Mouse (Mus musculus): ENCODE results near the gene Ano6.
A peak's percentile ranks its signal among the peaks of the same experiment; 100 is the strongest.
"Not testable (repeated sequence)": the region's sequence is repeated elsewhere in the genome, so short reads cannot be mapped to it uniquely, and the experiment has no call there.

Gene Ano6

DNA sequence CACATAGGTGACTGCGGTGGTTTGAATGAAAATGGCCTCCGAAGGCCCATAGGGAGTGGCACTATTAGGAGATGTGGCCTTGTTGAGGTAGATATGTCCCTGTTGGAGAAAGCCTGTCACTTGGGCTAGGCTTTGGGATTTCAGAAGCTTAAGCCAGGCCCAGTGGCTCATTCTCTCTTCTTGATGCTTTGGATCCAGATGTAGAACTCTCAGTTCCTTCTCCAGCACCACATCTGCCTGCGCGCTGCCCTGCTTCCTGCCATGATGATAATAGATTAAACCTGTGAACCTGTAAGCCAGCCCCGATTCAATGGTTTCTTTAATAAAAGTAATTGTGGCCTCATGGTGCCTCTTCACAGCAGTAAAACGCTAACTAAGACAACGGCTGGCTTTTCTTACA lies 7.6 kb downstream of the Ano6 start:
- DNase-seq, result no peak

DNA sequence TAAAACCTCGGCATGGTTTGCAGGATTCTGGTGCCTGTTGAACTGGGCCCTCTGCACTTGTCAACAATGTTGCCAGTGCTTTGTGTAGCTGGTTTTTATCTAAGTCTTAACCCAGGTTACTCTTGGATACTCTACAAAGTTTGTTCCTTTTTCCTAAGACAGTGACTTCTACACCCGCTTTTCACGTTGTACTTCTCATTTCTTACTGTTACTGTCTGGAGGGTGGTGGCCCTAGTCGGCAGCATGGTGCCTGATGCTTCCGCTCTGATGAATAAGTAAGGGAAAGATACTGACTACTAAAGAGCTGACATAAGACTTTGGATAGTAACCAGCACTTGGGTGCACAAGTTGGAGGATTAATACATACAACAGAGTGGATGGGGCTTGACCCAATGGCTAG lies 9.0 kb downstream of the Ano6 start:
- no peak for DNase-seq

DNA sequence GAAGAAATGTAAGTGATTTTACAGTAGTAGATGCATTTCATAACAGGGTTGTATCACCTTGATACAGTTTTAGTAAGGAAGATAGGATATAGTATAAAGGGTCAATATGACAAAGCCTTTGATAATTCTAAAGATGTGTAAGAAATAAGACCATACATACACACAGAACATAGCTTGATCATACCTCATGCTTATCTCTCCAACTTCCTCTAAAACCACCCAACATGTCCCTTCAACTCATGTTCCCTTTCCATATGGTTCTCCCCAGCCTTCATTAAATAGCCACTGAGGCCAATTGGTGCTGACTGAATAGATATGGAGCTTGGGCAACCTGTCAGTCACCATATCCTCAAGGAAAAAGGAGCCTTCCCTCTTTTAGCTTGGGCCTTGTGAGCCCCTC lies 9.4 kb downstream of the Ano6 start:
- no peak for DNase-seq

DNA sequence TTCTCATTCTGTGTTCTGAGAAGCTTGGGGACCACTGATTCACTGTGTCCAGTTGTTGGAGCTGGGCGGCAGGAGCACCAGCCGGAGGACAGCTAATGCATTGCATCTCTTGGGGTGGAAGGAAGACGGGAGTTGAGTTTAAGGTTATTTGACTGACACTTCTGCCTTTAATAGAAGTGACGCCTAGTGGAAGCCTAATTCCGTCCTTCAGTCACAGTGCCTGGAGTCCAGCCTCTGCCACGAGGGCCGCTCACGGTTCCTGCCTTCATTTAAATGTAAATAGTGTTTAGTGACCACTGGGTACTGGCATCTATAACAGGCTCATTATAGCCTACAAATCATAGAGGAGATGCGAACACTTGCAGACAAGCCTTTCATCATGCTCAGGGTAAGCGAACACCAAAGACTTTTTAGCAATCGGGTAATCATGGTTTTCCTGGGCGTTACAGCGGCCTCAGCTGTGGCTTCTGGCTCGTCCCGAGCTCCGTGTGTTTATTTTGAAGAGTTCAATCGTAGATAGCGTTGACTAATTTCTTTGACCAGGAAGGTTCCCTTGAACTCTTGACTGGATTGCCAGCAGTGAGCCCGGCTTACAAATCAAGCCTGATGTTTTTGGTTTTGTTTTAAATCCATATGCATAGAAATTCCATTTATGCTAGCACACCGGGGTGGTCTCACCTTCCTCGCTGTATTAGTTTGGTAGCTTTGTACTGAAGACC lies 10.8 kb downstream of the Ano6 start:
- no peak for DNase-seq

DNA sequence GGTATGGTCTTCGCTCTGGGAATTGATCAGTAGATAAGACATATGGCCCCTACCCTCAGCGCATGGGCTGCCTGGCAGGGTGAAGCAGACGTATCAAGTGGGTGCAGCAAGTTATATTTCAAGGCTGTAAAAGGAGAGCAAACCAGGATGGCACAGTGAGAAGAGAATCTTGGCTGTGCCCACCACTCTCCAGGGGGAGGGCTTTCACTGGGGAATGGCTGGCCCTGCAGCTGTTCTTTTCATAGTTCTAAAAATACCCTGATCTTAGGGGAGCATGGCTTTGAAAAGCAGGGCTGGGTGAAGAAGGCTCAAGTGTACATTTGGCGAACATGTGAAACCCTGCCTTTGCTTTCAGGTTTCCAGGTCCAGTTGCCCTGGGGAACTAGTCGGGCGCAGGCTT lies 11.5 kb downstream of the Ano6 start:
- DNase-seq, result no peak

DNA sequence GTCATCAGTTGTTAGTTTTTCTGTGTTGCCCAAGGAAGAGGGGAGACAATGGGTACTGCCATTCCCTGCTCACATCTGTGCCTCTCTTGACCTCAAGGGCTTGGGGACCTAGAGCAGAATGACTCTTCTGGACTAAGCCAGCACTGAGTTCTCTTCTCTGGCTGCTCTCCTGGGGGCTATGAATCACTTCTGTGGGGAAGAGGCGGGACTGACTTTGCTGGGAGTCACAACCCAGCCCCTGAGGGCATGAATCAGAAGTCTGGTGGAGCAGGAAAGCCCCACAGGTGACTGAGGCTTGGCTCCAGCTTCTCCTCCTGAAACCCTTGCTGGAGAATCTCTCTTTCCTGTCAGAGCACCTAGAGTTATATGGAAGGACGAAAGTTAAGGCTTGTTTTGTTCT lies 12.1 kb downstream of the Ano6 start:
- no peak for DNase-seq

DNA sequence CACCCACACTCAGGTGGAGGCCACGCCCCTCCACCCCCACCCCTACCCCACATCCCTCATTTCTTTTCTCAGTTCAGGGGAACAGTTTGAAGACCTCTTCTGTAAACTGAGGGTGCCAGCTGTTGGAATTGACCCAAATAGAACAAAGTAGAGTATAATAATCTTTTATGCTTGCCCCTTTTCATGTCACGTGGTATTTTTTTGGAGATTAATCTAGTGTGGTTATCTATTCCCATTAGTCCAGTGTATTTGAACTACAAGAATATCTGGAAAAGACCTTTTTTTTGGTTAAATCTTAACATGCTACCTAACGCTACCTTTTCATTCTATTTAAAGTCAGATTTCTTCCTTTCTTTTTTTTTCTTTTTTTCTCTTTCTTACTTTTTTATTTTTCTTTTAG lies 12.8 kb downstream of the Ano6 start:
- no peak for DNase-seq

DNA sequence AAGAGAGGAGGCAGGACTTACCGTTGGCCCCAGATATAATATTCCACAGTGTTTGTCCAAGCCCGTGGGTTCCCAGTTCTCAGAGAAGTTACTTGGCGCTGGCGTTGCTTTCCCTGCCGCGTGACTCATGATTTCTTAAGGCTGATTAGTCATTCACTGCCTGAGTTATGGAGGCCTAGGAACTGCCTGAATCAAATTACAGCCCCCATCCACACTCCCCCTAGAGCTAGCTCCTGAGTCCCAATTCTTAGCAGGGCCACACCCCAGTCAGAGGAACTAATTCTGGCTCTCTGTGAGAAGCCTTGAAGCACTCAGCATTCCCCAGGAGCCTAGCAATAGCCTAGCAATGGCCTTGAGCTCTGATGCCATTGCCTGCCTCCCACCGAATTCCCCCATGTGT lies 13.6 kb downstream of the Ano6 start:
- no peak for DNase-seq

DNA sequence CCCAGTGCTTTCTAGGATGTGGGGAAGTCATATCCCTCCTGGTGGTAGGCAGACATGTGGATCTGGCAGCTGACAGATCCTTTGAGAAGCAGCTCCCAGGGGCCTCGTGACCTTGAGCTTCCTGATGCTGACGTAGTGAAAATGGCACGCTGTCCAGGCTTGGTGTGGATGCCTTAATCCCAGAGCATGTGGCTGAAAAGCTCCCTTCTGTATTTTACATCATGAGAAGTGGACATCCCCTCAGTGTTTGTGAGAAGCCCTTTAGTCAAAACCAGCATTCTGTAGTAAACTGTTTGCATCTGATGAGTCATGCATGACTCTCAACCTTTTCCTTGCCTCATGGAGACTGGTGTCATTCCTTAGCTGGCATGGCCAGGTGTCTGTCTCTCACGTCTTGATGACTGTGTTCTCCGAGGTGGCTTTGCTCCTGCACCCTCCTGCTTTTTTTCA lies 14.4 kb downstream of the Ano6 start:
- DNase-seq, result no peak

DNA sequence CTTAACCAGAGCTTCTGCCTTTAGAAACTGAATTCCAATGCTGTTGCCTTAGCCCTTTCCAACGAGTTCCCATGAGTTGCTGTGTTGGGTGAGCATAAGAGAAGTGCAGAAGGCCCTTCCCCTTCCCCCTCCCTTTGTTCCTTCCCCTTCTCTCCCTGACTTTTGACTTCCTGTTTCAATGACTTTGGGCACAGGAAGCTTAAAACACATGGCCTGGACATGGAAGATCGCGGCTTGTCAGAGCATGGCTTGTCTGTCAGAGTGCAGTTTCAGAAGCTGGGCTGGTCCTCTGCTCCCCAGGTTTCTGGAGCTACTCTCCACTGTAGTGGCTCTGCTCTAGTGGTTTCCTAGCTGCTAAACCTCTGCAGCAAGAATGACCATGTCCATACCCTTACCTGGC lies 17.3 kb downstream of the Ano6 start:
- DNase-seq, result no peak

DNA sequence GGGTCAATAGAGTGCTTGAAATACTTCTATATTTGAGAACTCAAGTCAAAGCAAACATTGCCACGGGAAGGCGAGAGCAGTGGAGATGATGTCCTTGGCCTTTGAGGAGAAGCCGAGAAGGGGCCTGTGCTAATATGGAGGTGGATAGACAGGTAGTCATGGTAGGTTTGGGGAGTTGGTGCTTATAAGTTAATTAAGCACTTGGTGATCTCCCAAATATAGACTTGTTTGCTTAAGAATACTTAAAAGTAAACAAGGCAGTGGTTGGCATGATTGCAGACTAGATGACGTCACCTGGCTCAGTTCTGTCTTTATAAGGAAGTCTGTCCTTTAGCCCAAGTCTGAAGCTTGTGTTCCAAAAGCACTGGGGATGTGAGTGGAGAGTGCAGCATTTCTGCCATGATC lies 19.7 kb downstream of the Ano6 start:
- no peak for DNase-seq

DNA sequence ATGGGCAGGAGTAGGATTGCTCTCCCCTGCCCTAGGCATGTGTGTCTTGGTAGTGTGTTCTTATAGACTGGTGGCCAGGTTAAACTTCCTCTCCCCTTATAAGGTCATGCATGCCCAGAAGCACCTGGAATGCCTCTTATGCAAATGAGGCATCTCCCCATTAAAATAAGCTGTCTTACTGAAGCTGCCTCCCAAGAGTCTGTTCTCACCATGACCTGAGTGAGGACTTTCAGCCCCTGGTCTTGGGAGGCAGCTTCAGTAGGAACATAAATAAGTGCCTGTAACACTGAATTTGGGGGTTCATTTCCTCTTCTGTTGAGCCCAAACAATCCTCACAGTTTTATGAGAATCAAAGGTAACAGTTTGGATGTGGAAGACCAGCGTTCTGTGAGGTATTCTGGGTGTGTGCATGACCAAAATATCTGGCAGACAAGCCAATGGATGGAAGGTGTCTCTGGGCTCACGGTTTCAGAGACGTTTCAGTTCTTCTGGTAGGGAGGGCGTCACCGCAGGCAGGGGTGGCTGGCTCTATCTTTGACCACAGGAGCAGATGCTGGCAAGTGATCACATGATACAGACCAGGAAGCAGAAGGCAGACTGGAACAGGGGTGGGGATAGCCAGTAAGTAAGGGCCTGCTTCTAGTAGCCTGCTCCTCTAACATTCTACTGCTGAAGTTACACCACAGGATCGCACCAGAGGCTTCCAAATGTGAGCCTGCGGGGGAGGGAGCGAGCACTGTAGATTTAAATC lies 22.4 kb downstream of the Ano6 start:
- no peak for DNase-seq

DNA sequence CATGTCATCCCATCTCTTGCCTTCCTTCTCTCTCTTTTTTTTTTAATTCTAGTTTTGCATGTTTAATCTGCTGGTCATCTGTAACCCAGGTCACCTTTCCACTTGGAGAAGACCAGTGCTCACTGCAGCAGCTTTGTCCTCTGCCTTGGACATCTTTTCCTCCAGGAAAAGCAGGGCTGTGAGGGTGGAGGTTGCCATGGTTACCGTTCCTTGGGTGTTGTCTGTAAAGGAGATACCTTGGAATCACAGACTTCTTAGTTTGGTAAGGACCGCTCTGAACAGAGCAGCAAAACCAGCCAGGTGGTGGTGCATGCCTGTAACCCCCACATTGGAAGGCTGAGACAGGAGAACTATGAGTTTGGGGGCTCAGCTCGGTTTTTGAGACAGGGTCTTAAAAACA lies 26.9 kb downstream of the Ano6 start:
- no peak for DNase-seq

DNA sequence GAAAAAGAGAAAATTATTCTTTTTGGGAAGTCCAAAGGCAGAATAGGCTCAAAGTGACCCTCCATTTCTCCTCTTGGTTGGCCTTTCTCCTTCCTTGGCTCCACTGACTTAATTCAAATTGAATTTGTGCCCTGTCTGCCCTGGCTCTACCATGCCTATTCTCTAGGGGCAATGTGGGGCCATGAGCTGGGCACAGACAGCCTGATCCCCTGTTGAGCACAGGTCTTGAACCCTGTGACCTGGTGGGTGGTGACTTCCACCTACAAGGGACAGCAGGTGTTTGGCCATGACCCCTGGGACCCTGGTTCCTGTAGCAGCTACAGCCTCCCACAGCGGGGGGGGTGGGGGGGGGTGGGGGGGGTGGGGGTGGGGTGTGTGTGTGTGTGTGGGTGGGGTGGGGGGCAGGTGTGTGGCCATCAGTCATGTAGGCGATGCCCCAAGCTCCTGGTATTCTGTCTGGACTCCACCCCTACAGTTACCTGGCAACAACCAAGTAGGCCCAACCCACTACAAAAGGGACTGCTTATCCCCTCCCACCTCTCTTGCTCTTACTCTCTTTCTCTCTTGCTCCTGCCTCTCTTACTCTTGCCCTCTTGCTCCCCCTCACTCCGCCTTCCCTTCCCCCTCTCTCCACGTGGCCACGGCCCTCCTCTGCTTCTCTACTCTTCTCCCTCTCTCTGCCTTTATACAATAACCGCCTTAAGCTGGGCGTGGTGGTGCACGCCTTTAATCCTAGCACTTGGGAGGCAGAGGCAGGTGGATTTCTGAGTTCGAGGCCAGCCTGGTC lies 28.8 kb downstream of the Ano6 start:
- DNase-seq, result no peak

DNA sequence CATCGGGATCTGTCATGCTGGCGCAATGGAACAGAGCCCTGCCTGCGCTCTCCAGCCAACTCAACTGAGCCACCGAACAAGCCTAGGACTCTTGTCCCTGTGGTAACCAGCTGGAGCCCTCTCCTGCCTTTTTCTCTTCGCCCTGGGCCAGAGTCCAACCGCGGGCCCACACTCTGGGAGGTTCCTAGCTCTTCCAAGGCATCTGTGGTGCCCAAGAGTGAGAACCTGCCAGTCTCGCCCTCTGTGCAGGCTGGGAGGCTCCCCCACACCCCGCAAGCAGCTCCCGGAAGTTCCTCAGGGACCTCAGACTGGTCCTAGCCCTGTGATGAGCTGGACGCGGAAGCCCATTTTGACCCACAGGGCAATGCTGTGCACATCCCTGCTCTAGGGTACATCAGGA lies 29.5 kb downstream of the Ano6 start:
- peak; percentile 9 to 17 for DNase-seq

DNA sequence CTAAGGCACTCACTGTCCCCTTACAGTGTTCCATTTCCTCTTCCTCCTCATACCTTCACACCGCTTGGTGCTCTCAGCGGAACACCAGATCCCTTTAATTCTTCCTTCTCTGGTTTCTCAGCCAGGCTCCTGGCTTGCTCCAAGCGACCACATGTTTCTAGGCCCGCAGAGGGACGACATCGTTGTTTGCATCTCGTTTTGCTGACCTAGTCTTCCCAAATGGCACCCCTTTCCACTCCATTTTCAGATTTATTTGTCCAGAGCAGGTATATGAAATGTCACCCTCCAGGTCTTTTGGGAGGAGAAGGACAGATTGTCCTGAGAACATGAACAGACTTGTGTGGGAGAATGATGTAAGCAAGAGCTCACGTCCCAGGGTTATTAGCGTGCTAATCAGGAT lies 30.0 kb downstream of the Ano6 start:
- DNase-seq, result no peak

DNA sequence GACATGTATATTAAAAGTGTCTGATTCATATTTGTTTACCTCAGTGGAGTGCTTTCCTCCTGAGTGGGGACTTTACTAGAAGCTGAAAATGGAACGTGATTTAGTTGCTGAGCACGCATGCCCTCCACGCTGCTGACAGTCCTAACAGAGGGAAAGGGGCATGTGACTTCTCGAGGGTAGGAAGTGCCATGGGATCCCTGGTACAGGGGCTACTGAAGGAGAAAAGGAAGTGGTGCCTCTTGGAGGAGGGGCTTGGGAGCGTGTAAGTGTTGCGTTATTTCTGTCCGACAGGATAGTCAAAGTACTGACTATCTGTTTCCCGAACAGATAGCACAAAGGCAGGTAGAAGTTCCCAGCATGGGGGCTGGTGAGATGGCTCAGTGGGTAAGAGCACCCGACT lies 31.5 kb downstream of the Ano6 start:
- no peak for DNase-seq

DNA sequence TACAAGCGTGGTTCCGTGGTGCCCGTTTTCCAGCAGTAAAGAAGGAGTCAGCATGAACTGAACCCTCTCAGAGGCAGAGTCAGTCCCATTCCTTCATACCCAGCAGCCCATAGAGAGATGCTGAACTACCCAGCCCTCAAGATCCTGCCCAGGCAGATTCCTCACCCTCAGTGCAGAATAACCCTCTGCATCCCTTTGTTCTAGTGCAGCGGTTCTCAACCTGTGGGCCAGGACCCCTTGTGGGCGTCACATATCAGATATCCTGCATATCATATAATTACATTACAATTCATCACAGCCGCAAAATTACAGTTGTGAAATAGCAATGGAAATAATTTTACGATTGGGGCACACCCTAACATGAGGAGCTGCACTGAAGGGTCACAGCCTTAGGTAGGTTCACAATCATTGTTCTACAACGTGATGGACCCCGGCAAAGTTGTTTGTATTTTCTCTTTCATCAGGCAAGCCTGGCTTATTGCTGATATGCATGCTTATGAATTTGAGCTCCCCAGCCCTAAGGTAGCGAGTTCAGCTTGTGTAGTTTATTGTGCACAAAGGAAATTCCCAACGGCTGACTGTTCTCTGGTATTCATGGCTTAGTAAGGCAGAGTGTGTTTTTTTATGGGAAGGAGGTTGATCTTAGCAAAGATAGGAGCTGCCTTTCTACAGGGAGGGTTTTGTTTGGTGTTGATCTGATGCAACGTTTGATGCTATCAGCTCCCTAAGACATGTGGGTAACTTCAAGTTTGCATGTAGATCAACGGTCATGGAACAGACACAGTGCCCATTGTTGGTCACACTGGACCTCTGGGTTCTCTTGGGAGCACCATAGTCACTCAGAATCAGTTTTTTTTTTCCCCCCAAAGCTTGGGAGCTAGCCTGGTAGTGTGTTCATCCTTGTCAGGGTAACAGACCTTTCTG lies 33.0 kb downstream of the Ano6 start:
- DNase-seq, result no peak

DNA sequence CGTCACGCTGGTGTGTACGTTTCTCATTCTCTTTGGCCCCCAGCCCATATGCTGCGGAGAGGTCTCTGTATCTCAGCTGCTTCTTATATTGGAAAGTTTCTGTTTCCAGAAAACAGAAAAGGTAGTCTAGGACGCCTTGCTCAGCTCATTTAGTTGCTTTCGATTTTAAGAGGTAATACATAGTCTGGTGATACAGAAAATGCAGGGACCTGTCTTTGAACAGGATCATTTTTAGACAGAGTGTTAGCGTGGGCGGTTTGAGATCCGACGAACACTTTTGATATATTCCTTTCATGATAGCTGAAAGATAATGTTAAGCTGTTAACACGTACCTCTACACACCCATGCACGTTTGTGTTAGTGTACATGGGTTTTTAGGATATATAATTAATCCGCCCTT lies 35.9 kb downstream of the Ano6 start:
- DNase-seq, result no peak

DNA sequence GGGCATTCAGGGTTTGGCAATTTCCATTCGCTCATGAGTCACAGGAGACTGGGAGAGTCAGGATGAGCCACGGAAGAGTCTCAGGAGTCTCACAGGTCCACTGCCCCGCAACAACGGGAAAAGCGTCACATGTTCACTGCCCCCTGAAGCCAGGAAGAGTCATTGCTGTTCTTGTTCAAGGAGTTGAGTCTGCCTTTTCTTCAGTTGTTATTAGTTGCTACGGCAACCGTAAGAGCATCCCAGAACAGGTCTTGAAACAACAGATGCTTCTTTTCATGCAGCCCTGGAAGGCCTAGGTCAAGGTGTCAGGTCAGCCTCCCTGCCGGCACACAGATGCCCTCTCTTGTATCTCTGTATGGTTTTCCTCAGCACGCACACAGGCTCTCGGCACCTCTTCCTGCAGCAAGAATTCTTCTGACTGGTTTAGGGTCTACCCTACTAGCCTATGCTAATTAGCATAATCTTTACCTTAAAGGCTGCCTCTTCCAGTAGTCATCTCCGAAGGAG lies 36.9 kb downstream of the Ano6 start:
- no peak for DNase-seq

DNA sequence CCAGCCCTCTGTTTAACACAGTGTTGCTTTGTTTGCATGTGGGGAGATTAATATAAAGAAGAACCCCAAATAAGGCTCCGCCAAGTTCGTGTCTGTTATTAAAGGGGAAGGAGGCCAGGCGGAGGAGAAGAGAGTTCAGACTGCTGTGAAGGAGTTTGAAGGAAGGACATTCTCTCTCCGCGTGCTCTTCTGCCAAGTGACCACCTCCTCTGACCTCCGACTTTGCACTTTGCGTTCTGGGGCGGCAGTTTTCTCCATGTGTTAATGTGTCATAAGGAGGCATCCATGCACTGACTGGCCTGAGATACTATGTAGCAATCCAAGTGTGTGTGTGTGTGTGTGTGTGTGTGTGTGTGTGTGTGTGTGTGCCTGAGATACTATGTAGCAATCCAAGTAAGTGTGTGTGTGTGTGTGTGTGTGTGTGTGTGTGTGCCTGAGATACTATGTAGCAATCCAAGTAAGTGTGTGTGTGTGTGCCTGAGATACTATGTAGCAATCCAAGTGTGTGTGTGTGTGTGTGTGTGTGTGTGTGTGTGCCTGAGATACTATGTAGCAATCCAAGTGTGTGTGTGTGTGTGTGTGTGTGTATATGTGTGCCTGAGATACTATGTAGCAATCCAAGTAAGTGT lies 37.5 kb downstream of the Ano6 start:
- DNase-seq, result not testable (repeated sequence)

DNA sequence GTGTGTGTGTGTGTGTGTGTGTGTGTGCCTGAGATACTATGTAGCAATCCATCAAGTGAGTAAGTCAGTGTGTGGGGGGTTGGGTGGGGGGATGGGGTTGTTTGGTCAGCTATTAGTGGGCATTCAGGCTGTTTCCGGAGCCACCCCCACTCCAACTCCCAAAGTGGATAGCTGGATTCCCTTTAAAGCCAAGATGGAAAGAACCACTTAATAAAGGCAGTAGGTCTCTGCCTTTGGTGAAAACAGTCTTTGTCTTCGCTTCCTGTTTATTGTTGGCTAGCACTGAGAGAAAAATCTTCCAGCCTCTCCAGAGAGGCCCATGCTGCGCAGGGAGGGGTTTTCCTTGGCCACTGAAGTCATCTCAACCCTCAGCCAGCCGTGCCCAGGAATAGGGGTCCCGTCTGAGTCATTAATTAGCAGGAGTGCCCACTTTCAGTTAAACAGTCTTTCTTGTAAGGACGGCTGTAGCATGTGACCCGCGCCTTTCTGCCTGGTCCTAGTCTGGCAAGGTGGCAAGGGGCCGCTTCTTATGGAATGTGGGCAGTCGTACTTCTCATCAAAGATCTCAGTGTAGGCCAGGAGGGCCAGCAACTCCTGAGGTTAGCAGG lies 38.1 kb downstream of the Ano6 start:
- DNase-seq, result no peak

All from cerebellum, adult 18-20 months (tissue).